Mouse (Mus musculus) 3T3-L1 (cell line): Measurements from ENCODE around the gene Gm20388.

Source experiments
- DNase-seq: peaks from one replicate; pipeline ENCODE4 v3.0.0-alpha.2; 2015; ENCODE audit warnings: low read depth, low spot score

Gene Gm20388

DNA sequence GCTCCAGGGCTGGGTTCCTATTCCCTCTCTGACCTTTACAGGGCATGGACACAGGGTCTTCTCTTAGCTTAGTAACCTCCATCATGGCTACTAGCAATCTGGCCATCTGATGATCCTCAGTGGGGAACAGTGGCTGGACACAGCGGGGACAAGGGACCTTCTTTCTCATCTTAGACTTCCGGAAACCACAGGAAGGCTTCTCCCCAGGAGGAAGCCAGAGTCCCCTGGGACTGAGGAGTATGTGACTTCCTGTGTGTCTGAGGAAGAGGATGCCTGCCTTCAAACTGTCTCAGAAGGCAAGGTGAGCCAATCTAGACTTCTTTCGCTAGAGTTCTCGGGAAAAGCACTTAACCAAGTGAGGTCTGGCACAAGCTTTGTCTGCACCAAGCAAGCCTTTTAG lies 789.4 kb downstream of the Gm20388 start:
- no peak for DNase-seq

DNA sequence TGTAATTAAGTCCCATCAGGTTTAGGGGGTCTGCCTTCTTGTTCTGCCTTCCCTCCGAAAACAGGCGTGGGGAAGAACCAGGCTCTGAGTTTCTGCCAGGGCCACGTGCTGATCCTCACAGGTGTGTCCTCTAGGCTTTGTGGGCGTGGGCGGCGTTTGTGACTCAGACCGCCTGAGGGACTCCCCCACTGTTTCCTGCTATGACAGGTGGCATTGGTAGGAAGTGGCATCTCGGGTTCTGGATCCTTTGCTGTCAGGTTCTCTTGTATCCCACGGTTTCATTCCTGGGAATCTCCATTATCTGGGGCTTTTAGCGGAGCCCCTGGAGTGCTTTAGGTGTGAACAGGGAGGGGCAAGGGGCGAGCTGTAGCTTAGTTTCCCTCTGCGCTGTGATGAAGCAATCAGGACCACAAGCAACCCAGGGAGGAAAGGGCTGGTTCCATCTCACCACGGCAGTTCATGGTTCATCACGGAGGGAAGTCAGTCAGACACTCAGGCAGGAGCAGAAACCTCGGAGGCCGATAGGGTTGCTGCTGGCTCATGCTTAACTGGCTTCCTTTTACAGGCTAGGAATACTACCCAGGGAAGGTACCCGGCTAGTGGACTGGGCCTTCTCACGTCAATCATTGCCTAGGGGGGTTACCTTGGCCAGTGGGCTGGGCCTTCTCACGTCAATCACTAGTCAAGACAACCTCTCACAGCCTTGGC lies 791.3 kb downstream of the Gm20388 start:
- no peak for DNase-seq

DNA sequence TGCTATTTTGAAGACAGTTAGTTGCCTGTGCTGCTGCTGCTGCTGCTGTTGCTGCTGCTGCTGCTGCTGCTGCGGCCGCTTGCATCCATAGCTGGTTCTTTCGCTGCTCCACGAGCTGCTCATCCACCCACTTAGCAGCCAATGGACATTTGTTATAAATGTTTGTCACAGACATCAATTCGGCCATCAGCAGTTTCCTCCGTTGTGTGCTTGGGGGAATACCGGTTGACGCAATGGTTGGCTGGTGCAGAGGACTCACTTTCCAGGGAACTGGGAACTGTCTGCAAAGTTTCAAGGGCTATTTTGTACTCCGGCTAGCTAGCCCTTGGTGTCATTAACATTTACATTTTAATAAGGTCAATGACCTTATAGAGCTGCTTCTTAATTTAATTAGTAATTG lies 793.6 kb downstream of the Gm20388 start:
- no peak for DNase-seq

DNA sequence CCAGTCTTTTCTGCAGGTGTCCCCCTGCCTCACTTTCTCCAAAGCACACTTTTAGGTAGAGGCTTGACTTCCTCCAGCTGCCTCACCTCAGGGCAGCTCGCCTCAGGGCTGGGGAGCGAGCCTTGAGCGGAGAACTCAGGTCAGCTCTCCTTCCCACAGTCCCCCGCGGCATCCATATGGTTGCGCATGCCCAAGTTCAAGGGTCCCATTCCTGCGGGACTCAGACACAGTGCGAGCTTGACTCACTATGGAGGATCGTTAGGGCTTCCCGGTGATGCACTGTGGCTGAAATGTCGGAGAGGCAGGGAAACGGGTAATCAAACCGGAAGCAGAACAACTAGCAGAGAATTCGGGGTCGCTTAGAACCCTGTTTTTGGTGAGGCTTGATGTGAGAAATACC lies 794.5 kb downstream of the Gm20388 start:
- no peak for DNase-seq

DNA sequence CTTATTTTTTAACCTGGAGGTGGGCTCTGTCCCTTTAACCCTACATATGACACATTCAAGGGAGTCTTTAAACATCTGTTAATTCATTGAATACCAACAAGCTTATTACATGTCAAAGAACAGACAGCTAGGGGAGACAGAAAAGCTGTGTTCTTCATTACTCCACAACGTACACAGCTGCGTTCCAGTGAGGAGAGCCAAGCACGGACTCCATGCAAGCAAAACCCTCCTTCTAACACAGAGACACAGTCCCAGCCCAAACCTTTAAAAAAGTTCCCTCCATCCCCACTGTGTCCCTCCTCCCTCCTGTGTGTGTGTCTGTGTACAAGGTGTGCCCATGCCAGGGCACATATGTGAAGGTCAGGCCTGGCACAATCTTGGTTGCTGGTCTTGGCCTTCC lies 795.6 kb downstream of the Gm20388 start:
- DNase-seq: no peak

DNA sequence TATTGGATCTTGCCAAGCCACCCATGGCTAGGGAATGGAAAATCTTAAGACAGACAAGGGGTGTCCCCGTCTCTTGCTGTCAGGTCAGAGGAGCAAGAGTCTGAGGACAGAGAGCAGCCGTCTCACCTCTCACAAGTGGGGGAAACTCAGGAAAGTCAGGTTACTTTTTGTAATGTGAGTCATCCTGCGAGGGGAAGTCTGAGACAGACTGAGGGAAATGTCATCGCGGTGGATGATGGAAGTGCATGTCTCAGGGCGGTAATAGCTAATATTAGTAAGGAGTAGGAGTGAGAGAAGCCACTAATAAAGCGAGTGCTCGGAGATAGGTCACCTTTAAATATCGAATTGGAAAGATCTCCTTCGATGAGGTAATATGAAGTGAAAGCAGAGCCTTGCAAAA lies 798.5 kb downstream of the Gm20388 start:
- DNase-seq: no peak

DNA sequence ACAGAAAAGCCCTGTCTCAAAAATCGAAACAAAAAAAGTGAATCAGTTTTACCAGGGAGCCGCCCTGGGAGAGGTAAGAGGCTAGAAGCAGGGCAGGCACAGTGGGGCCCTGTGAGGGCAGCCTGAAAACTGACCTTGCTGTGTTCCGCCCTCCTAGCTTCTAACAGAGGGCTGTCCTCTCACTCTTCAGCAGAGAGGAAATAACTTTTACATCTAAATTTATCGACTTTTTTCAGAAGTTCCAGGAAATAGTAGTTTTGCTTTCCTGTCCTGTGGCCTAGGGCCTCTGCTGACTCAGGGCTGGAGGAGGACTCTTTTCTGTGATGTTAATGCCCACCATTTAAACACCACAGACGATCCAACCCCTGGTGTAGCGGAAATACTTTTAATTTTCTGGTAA lies 804.6 kb downstream of the Gm20388 start:
- DNase-seq: no peak

DNA sequence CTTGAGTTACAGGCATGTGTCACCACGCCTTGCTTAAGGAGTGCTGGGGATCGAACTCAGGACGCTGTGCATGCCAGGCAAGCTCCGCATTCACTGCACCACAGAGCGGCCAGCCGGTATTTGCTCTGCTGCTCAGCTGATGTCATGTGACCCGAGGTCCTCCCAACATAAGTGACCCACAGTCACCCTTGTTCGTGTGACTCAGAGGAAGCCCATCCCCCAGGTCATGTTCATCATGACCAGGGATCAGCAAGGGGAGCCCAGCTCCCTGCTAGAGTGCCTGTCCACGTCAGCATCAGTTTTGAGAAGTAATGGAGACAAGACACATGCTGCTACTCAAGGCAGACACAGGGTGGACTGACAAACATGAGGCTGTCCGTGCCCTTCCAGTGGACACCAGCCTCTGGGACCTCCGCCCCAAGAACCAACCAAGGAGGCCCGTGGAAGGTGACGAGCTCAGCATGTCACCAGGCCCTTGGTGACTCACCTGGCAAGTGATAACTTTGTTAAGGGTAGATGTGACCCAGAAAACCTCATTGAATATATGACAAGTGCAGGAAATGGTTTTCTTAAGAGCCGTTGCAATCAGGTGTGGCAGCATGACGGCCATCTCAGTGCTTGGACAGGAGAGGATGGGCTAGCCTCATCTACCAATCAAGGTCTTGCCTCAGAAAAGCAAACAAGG lies 805.5 kb downstream of the Gm20388 start:
- no peak for DNase-seq

DNA sequence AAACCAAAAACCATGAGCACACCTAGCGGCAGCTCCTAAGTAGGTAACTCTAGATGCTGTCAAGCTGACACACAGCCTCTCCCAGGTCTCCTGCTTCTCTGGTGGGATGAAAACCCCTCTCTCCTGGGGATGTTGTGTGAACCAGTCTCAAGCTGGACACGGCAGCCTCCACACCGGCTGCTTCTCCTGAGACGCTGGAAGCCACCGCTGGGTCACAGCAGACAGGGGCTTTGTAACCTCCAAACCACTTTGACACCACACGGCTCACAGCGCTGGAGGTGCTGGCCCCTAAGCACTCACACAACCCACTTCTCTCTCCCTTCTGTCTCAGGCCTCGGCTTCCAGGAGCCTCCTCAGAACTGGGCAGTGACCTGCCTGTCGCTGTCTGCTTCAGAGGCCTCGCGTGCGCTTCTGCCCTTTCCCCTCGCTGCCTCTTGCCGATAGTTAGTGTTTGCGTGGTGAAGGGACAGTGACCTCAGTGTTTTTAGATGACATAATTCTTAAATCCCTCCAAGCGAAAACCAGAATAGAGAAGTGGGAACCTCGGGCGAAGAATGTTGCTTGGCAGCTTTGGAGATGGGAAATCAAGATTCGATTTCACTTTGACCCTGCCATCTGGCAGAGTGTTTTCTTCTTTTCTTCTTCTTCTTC lies 809.1 kb downstream of the Gm20388 start:
- DNase-seq: no peak

DNA sequence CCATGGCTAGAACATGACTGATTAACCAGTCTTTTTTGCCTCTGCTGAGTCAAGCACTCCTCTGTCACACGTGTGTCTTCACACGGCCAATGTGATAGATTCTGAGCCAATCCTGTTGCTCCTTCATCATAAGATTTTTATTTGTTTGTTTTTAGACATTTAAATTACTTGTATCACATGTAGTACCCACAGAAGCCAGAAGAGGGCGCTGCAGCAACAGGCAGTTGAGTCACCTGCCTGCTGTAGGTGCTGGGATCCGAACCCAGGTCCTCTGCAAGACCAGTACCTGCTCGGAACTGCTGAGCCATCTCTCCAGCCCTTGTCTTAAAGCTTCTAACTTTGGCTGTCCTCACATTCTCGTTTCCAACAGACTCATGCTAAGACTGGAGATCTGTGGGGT lies 812.4 kb downstream of the Gm20388 start:
- DNase-seq: no peak

DNA sequence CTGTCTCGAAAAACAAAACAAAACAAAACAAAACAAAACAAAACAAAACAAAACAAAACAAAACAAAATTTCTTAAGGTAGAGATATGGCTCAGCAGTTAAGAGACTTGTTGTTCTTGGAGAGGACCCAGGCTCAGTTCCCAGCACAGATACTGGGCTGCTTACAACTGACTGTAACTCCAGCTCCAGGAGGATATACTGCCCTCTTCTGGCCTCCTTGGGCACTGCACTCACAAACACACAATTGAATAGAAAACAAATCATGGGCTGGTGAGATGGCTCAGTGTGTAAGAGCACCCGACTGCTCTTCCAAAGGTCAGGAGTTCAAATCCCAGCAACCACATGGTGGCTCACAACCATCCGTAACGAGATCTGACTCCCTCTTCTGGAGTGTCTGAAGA lies 813.5 kb downstream of the Gm20388 start:
- DNase-seq: peak; percentile 11

DNA sequence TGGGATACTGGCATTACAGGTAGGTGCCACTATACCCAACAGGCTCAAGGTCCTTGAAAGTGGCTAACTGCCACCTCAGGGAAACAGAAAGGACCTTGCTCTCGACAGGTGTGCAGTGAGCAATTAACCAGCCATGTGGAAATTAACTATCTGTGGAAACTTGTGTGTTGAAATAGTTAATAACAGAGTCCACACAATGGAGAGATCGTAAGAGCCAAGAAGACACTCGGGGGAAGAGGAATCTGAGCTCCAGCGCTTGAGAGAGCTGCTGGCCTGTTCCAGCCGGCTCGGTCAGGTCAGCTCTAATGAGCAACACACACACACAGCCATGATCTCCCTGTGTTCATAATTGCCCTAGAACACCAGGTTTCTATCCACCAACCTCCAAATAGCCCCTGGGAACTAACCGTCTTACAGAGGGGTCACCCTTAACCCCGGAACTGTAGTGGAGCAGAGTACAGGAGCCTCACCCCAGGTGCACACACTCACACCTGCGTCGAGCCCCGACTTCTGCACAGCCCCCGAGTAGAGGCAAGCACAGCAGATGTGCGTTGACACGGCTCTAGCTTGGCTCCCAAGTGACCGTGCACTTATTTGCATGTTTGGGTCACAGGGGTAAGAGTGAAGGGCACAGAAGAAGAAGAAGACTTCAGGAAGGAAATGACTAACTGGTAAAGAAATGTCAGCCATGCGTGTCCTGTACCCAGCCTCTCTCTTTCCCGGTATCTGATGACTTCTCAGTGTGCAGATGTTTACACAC lies 814.4 kb downstream of the Gm20388 start:
- no peak for DNase-seq

DNA sequence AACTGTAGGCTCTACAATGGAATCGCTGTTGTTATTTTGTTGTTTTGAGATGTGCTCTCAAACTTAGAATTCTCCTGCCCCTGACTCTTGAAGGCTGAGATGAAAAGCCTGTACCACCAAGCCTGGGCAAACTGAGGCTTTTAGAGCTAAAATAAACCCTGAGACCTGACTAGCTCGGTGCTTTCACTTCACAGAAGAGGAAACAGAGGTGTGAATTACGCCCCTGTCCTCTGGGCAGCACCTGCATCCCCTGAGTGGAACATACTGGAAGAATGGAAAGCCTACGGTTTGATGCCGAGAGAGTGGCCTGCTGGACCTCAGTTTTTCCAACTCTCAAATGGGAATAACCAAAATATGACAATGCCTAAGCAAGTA lies 814.9 kb downstream of the Gm20388 start:
- DNase-seq: no peak

DNA sequence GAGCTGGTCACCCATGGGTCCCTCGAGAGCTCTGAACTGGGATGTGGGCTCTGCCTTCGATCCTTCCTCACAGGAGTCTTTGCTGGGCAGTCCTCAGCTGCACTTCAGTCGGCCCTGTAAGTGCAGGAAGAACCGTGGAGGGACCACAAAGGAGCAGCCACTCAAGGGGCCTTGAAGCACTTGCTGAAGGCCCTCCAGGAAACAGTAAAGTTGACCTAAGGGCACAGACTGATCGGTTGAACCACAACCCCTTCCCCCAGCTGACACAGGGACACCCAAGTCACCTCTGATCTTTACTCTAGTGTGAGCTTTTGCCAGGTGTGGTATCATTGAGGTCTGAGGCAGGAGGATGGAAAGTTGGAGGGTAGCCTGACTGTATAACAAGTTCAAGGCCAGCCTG lies 815.4 kb downstream of the Gm20388 start:
- no peak for DNase-seq

DNA sequence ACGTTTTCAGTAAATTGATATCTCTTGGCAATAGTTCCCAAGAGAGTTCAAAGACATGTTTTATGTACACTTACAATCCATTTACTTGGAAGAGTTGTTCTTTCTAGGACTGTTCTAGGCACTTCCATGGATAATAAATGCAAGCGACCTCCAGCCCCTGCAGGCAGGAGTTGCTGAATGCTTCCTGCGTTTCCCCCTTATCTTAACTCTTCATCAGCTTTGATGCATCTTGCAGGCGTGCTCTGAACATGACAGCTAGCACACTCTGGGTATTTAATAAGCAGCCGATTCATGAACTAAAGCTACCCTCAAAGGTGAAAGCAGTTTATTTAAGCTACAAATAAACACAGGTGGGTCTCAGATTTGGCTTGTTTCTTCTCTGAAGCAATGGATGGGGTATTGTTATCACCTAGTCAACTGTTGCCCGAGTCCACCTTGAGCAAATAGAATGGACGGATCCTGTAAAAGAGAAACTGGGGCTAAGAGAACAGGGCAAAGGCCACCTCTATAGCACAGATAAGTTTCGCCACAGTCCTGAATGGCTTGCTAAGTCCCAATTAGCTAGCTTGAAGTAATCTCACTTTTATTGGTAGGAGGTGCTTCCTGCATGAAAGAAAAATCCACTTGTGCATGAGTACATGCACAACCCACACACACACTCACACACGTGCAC lies 818.0 kb downstream of the Gm20388 start:
- DNase-seq: no peak

DNA sequence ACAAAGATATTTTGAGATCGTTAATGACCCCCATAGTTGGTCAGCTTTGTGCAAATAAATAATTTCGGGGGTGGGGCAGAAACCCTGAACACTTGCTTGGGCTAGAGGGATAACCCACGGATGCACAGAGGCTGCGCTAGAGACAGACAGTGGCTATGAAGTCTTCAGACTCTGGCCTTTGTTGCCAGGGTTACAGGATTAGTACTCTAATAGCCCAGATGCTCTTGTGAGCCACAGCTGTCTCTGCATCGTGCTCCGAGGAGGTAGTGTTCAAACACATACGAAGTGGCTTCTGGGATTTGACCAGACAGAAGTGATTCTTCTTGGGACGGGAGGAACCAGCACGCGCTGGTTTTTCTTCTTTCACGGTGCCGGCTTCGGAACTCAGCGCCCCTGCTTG lies 820.9 kb downstream of the Gm20388 start:
- no peak for DNase-seq

DNA sequence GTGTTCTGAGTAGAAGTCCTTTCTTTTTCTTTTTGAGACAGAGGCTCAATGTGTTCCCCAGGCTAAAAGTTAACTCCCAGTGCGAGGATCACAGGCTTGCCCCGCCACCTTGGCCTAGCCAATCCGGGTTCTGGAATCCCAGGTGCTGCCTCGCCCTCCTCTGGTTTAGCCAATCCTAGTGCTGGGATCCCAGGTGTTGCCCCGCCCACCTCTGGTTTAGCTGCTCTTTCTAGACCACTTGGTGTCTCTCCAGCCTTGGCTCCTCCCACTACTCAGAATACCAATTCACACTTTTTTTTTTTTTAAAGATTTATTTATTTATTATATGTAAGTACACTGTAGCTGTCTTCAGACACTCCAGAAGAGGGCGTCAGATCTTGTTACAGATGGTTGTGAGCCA lies 821.4 kb downstream of the Gm20388 start:
- DNase-seq: no peak

DNA sequence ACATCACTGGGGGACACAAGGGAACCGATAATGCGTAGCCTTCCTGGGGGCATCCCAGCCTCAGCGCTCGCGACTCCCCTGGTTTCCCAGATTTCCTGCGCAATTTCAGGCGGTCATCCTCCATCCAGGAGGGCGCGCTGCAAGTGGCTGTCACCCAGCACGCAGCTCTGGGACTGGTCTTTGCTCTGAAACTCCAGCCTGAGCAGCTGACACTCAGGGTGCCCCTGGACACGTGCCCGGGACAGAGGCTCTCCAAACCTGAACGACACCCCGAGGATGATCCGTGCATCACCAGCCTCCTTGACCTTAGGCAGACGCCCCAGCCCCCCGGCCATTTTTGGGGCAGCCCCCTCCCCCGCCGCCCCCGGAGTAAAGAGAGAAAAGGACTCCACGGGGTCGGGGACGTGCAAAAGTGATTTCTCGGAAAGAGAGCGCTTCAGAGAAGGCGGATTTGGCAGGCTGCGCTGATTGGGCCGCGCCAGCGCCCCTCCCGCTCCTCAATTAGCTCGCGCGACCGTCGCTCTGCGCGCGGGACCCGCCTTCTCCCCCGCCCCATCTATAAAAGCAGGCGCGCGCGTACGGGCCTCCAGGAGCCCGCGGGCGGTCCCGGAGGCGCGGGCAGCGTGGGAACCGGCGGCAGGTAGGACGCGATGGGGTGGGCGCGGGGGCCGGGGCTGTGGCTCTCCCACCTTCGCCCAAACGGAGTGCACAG lies 825.3 kb downstream of the Gm20388 start, which contains the start of gene Irf8:
TSS of gene Irf8 (plus strand) at position 589 of the 712 bp plus-strand sequence.
- no peak for DNase-seq

DNA sequence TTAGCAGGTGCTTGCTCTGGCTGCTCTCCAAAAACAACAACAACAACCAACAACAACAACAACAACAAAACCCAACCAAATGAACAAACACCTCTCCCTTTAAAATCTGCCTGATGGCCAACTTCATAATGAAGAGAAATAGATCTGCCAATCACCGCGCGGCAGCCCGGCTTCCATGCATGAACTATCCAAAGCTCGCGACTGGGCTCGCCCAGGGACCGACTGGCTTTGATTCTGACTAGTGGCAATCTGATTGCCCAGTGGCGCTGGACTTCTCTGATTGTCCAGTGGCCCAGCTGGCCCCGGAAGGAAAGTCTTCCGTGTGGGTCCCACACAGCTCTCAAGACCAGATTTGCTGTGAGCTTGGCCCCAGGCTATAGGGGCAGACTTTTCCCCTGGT lies 825.8 kb downstream of the Gm20388 start:
- DNase-seq: no peak

DNA sequence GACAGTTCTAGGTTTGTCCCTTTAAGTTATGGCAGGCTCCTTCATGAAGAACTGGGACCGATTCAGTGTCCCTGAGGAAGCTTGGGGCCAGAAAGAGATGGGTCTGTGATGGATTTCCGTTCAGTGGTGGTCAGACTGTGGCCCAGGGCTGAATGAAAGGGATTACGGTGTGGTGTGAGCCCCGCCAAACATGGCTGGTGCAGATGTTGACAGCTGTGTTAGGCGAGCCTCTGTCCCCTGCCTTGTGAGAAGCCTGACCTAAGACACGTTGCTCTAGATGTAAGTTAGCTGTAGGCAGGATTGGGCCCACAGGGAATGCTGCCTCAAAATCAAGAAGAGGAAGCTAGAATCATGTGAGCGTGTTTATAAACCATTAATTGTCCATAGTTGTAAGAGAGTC lies 826.5 kb downstream of the Gm20388 start:
- no peak for DNase-seq

DNA sequence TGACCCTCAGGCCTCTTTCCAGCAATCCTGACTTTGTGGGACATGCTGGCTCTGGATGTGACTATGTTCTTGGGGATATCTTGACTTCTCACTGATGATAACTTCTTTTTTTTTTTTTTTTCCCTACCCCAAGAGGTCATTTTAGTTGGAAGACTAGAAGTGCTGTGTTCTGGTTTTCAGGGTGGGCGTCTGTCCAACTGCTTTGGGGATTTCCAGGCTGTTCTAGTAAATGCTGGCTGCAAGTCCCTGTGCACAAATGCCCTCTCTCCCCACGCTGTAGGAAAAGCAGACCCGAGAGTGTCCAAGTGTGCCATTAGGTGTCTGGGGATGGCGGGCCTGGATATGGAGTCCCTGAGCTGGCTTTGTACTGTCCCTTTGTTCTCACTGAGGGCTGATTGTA lies 828.1 kb downstream of the Gm20388 start:
- no peak for DNase-seq
